Mouse (Mus musculus) midbrain, embryonic 15.5 days (tissue): ENCODE results near the gene Gm11983. TPM values are rescaled to one million over a fixed set of nuclear protein-coding genes. Genes with fewer than 3 reads are reported as not detected.
A peak's percentile ranks its signal among the peaks of the same experiment; 100 is the strongest.
"Not testable (repeated sequence)": the region's sequence is repeated elsewhere in the genome, so short reads cannot be mapped to it uniquely, and the experiment has no call there.

ENCODE experiments used
- ATAC-seq: fragments of 200-750 bp; cut with Nextera tagmentation; replicated peaks from 2 replicates; pipeline ENCODE4 v1.8.0; 2017; ENCODE audit warnings: moderate TSS enrichment
- H3K27ac ChIP-seq: fragments of 300-500 bp; sonication (generic); 2 replicates; pipeline ENCODE4 v1.5.1; 2015; ENCODE audit warnings: mild to moderate bottlenecking, inconsistent platforms
- H3K27me3 ChIP-seq: fragments of 300-500 bp; sonication (generic); replicated peaks from 2 replicates; pipeline ENCODE4 v1.6.1; 2015; ENCODE audit warnings: inconsistent platforms
- H3K36me3 ChIP-seq: fragments of 300-500 bp; sonication (generic); replicated peaks from 2 replicates; pipeline ENCODE4 v1.6.1; 2015; ENCODE audit warnings: inconsistent platforms
- H3K4me1 ChIP-seq: fragments of 300-500 bp; sonication (generic); 2 replicates; pipeline ENCODE4 v1.6.1; 2015; ENCODE audit warnings: inconsistent platforms
- H3K4me2 ChIP-seq: fragments of 300-500 bp; sonication (generic); 2 replicates; pipeline ENCODE4 v1.6.1; 2015; ENCODE audit warnings: inconsistent platforms, mild to moderate bottlenecking, moderate library complexity
- H3K4me3 ChIP-seq: fragments of 300-500 bp; sonication (generic); 2 replicates; pipeline ENCODE4 v1.5.1; 2015; ENCODE audit warnings: mild to moderate bottlenecking, inconsistent platforms
- H3K9ac ChIP-seq: fragments of 300-500 bp; sonication (generic); 2 replicates; pipeline ENCODE4 v1.6.1; 2015; ENCODE audit warnings: mild to moderate bottlenecking, inconsistent platforms
- H3K9me3 ChIP-seq: fragments of 300-500 bp; sonication (generic); 2 replicates; pipeline ENCODE4 v1.6.1; 2016; ENCODE audit warnings: inconsistent platforms
- WGBS: fragments of 180-500 bp; shearing (Covaris S2); methylation state at CpG from one replicate; pipeline ENCODE4 v1.1.7; 2015; ENCODE audit warnings: mixed read lengths; 5-methylcytosine and 5-hydroxymethylcytosine counted together
- polyA plus RNA-seq: library from polyadenylated mRNA; unstranded; fragments of >200 nt; fragmentation: Nextera tagmentation; extraction: Ambion mirVana; gene quantifications from 2 replicates; pipeline ENCODE4 v1.2.1, GENCODE M21; 2015

The Gm11983 gene
- polyA plus RNA-seq, 1 experiment from 2014 or later: not detected

- Histone ChIP-seq H3K9ac (no peak overlapping the region), H3K27ac (no peak overlapping the region), H3K9me3 (no peaks in the 10 kb centered on the region), H3K36me3 (no peaks in the 10 kb centered on the region), H3K4me2 (no peak overlapping the region), H3K4me1 (no peaks in the 10 kb centered on the region), H3K4me3 (no peak overlapping the region), H3K27me3 (no peaks in the 10 kb centered on the region)
- no peak for ATAC-seq
- 66% methylated on average over 3 of the region's 3 CpGs for WGBS
Measured at GRCm38 (mm10) chr11:6840775-6841174, 3.3 kb upstream of the Gm11983 start.

GRCm38 (mm10) chr11:6834636-6835035 is 2.8 kb downstream of the Gm11983 start:
- 69% methylated on average over 13 of the region's 13 CpGs for WGBS
- H3K9ac ChIP-seq: no peak overlapping the region
- ATAC-seq: no peak

GRCm38 (mm10) chr11:6833731-6834130 is 3.7 kb downstream of the Gm11983 start:
- Histone ChIP-seq H3K36me3 (no peaks in the 10 kb centered on the region), H3K4me2 (no peak overlapping the region)

More at GRCm38 (mm10) chr11:6834636-6835035, 2.8 kb downstream of the Gm11983 start:
- Histone ChIP-seq H3K4me1 (no peaks in the 10 kb centered on the region), H3K36me3 (no peaks in the 10 kb centered on the region), H3K4me3 (no peak overlapping the region), H3K4me2 (no peak overlapping the region), H3K9me3 (no peaks in the 10 kb centered on the region), H3K27me3 (no peaks in the 10 kb centered on the region), H3K27ac (no peak overlapping the region)

GRCm38 (mm10) chr11:6831931-6832330 is 5.5 kb downstream of the Gm11983 start:
- Histone ChIP-seq H3K4me3 (no peak overlapping the region), H3K36me3 (no peaks in the 10 kb centered on the region), H3K9ac (no peak overlapping the region), H3K27ac (peak overlapping the region; percentile 48; the same call in 1 of the 2 replicates), H3K4me2 (no peak overlapping the region), H3K9me3 (no peaks in the 10 kb centered on the region), H3K4me1 (no peaks in the 10 kb centered on the region), H3K27me3 (no peaks in the 10 kb centered on the region)
- WGBS: 66% methylated on average over 9 of the region's 9 CpGs
- peak; percentile 80 for ATAC-seq

More at GRCm38 (mm10) chr11:6833731-6834130, 3.7 kb downstream of the Gm11983 start:
- no peaks in the 10 kb centered on the region for H3K4me1 ChIP-seq
- H3K9me3 ChIP-seq: no peaks in the 10 kb centered on the region
- no peak overlapping the region for H3K27ac ChIP-seq
- H3K9ac ChIP-seq: no peak overlapping the region
- WGBS: 92% methylated on average over 9 of the region's 9 CpGs
- H3K27me3 ChIP-seq: no peaks in the 10 kb centered on the region
- no peak for ATAC-seq
- no peak overlapping the region for H3K4me3 ChIP-seq

- no peak overlapping the region for H3K4me3 ChIP-seq
- ATAC-seq: no peak
- 50% methylated on average over 5 of the region's 5 CpGs for WGBS
- no peak overlapping the region for H3K9ac ChIP-seq
- no peak overlapping the region for H3K27ac ChIP-seq
- H3K4me1 ChIP-seq: no peaks in the 10 kb centered on the region
- H3K9me3 ChIP-seq: no peaks in the 10 kb centered on the region
- H3K27me3 ChIP-seq: no peaks in the 10 kb centered on the region
- no peak overlapping the region for H3K4me2 ChIP-seq
- no peaks in the 10 kb centered on the region for H3K36me3 ChIP-seq
Measured at GRCm38 (mm10) chr11:6828196-6828595, 9.3 kb downstream of the Gm11983 start.

- Histone ChIP-seq H3K9ac (no peak overlapping the region), H3K36me3 (no peaks in the 10 kb centered on the region), H3K4me2 (no peak overlapping the region), H3K27me3 (no peaks in the 10 kb centered on the region), H3K27ac (no peak overlapping the region), H3K4me3 (no peak overlapping the region), H3K9me3 (no peaks in the 10 kb centered on the region), H3K4me1 (no peaks in the 10 kb centered on the region)
- ATAC-seq: no peak
- 88% methylated on average over 3 of the region's 3 CpGs for WGBS
Measured at GRCm38 (mm10) chr11:6826157-6826556, 11.3 kb downstream of the Gm11983 start.

GRCm38 (mm10) chr11:6823176-6823575 is 14.3 kb downstream of the Gm11983 start:
- WGBS: 88% methylated on average over 2 of the region's 2 CpGs
- H3K9ac ChIP-seq: no peak overlapping the region
- H3K4me1 ChIP-seq: no peaks in the 10 kb centered on the region
- no peaks in the 10 kb centered on the region for H3K36me3 ChIP-seq
- no peaks in the 10 kb centered on the region for H3K9me3 ChIP-seq
- H3K27ac ChIP-seq: no peak overlapping the region
- H3K4me2 ChIP-seq: no peak overlapping the region
- H3K4me3 ChIP-seq: no peak overlapping the region
- ATAC-seq: no peak
- no peaks in the 10 kb centered on the region for H3K27me3 ChIP-seq

GRCm38 (mm10) chr11:6814486-6814885 is 23.0 kb downstream of the Gm11983 start:
- WGBS: 92% methylated on average over 4 of the region's 4 CpGs
- H3K27ac ChIP-seq: no peak overlapping the region
- no peaks in the 10 kb centered on the region for H3K4me1 ChIP-seq
- no peak overlapping the region for H3K4me2 ChIP-seq
- ATAC-seq: no peak
- H3K36me3 ChIP-seq: no peaks in the 10 kb centered on the region
- H3K4me3 ChIP-seq: no peak overlapping the region
- H3K27me3 ChIP-seq: no peaks in the 10 kb centered on the region
- no peak overlapping the region for H3K9ac ChIP-seq
- no peaks in the 10 kb centered on the region for H3K9me3 ChIP-seq

- H3K4me3 ChIP-seq, ATAC-seq, H3K4me2 ChIP-seq, H3K36me3 ChIP-seq, H3K27me3 ChIP-seq, H3K9ac ChIP-seq, H3K27ac ChIP-seq, H3K4me1 ChIP-seq, H3K9me3 ChIP-seq: not testable (repeated sequence)
Measured at GRCm38 (mm10) chr11:6802879-6803278, 34.6 kb downstream of the Gm11983 start.

- ATAC-seq: no peak
Measured at GRCm38 (mm10) chr11:6790690-6791089, 46.8 kb downstream of the Gm11983 start.

More at GRCm38 (mm10) chr11:6790690-6791089, 46.8 kb downstream of the Gm11983 start:
- 94% methylated on average over 3 of the region's 3 CpGs for WGBS
- Histone ChIP-seq H3K4me2 (no peak overlapping the region), H3K4me3 (no peak overlapping the region), H3K27me3 (no peaks in the 10 kb centered on the region), H3K9me3 (no peaks in the 10 kb centered on the region), H3K36me3 (no peaks in the 10 kb centered on the region), H3K9ac (no peak overlapping the region), H3K4me1 (no peaks in the 10 kb centered on the region), H3K27ac (no peak overlapping the region)

Other genes starting within 250 kb of the Gm11983 start
- gene Nacad, start 231.6 kb downstream of the Gm11983 start, polyA plus RNA-seq: 103 and 106 TPM in 2 replicates
- 33.3 TPM in 2 replicates for gene Tbrg4, start 211.6 kb downstream of the Gm11983 start, polyA plus RNA-seq
- gene Wap, start 199.0 kb downstream of the Gm11983 start, polyA plus RNA-seq: not detected in 2 replicates
- gene Ramp3, start 179.1 kb downstream of the Gm11983 start, polyA plus RNA-seq: 10.2 and 12.0 TPM in 2 replicates
- gene Adcy1, start 225.8 kb upstream of the Gm11983 start, polyA plus RNA-seq: 8.1 and 8.4 TPM in 2 replicates